Mouse (Mus musculus): ENCODE measurements at regions not wholly inside any gene's neighbourhood (a gene's known extent, or its start where the extent isn't known, plus 50 kb on each side); places are given as distances from the start of the nearest gene placed in this dataset.

DNA sequence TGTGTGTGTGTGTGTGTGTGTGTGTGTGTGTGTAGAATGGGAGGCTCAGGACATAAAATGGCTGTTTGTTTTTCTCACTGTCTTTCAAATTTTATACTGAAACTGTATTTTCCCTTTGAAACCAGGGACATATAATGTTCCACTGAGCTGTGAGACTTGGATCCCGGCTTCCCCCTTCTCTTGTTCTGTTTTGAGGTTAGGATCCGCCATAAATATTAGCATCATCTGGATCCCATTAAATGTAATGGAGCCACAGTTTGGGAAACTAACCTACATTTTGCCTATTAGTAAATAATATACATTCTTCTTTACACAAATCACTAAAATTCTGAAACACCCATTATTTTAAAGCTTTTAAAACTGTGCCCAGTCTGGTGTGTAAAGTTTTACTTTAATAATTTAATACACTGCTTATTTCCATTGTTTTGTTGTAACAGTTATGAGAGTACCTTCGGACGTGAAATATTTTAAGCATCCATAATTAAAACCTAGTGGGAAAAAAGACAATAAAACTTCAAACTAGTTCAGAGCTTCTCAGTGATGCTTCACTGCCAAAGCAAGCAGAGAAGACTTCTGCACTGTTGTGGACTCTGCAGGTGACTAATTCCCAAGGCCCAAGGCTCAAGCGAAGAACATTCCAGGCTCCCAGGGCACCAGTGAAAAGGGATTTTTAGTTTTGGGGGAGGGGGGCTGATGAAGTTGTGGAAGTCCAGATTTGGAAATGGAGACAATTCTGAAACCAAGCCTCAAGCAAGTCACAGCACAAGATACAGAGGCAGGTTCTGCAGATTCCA lies 684.9 kb downstream of the Fat4 start:
- no peak for DNase-seq (ENCODE audit: low spot score in 2 of 2)

DNA sequence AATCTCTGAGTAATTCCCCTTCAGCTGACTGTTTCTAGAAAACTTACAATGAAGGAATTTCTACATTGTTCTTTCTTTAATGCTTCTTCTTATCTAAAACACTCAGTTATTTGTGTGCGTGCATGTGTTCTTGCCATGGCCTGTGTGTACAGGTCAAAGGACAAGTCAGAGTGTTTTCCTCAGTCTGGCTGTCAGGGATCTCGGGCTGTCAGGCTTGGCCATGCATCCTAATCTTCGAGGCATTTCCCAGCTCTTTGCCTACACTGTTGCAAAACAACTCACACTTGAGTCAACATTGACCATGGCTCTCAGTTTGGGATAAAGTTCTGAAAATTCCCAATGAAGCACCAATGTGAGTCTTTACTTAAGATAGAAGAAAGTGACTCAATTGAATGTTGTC lies 688.5 kb downstream of the Fat4 start:
- DNase-seq (ENCODE audit: low spot score in 2 of 2), result no peak

DNA sequence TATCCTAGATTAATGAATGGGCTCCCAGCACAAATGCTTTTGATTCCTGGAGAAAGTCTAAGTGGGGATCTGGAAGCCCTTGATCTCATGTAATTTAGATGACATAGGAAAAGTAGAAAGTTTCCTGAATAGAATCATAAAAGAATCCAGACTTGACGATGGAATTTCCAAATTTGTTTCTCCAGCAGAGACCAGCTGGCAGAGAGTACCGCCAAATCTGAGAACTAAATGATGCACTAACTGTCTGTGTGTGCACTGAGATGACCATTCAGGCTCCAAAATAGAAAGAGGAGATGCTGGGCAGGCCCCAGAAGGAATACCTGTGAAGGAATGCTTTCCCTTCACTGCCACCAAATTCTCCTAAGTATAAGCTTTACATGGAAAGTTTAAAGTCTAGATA lies 704.6 kb downstream of the Fat4 start:
- no peak for DNase-seq (ENCODE audit: low spot score in 2 of 2)

- no peak for DNase-seq (ENCODE audit: low spot score in 2 of 2)
Observed at GRCm38 (mm10) chr3:39592349-39593117, 705.8 kb downstream of the Fat4 start.

DNA sequence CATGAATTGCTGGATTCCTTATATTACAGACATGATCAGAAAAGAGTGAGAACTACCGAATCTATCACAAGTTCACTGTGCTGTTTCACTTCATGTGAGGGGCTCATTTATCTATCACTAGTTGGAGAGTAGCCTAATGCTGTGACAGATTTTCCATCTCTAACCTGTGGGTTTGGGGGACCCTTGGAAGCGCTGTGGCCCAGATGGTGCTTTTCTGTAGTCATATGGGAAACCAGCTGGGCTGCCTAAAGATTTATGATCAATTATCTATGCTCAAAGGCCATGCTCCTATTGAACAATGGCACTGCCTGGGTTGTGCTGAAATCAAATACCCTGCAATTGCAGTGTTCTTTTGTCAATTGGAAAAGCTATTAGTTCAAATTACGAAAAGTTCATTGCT lies 723.2 kb downstream of the Fat4 start:
- no peak for DNase-seq (ENCODE audit: low spot score in 2 of 2)

DNA sequence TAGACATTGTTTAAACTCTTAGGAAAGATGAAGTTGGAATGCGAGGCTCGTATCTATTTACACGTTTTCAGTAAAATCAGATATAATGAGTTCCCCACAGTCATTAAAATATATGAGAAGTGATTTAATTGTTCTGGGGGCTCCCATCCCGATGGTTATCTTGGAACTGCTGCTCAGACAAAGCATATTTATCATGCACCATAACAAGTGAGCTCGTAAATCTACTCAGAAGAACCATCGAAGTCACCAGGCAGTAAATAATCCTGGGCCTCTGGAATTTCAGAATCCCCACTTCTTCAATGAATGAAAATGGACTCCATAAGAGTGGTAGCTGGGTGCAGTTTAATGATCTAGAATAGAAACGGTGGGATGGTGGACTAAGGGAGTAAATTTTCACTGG lies 725.7 kb downstream of the Fat4 start:
- DNase-seq (ENCODE audit: low spot score in 2 of 2), result no peak

DNA sequence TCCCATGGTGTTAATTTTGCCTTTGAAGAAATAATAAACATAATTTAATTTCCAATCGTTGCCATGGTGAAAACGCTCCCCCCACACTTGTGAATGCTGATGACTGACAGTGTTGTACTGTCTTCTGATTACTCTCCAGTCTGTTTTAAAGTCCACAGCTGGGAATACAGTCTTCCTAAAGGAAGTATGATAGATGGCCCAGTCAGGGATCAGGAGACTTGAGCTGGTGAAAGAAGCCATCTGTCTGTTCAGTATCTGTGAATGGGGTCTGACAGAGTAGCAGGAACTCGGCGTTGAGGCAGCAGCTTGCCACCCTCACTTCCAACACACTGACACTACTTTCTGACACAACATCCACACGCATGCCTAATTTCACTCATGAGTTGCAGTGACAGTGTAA lies 751.2 kb downstream of the Fat4 start:
- no peak for DNase-seq (ENCODE audit: low spot score in 2 of 2)

GRCm38 (mm10) chr3:39643194-39643593 lies 756.5 kb downstream of the Fat4 start:
- DNase-seq (ENCODE audit: low spot score in 2 of 2), result no peak

GRCm38 (mm10) chr3:39666817-39667216 lies 780.1 kb downstream of the Fat4 start:
- DNase-seq (ENCODE audit: low spot score in 2 of 2), result no peak

DNA sequence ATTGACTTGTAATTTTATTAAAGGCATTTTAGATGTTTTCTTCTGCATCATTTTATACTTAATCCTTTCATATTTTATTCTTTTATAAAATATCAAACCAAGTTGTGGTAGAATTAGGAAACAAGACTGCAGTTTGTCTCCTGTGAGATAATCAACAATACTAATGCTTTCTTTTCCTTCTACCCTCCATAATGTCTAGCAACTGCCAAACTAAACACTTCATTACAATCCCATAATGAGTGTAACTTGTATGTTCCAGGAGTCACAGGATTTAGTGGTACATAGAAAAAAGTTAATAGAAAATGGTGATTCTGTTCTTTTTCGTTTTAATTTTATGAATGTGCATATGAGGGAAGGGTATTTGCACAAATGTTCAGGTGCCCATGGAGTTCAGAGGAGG lies 782.4 kb downstream of the Fat4 start:
- no peak for DNase-seq (ENCODE audit: low spot score in 2 of 2)

DNA sequence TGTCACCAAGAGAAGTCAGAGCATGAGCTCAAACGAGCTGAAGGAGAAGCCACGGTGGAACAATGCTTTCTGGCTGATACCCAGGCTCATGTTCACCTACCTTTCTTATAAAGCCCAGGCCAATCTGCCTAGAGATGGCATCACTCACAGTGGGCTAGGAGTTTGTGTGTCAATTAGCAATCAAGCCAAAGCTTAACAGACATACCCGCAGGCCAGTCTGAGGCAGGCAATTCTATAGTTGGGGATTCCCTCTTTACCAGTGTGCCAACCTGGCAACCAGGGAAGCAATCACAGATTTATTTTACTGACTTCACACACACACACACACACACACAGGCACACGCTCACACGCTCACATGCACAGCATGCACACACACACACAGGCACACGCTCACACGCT lies 787.3 kb downstream of the Fat4 start:
- no peak for DNase-seq (ENCODE audit: low spot score in 2 of 2)

DNA sequence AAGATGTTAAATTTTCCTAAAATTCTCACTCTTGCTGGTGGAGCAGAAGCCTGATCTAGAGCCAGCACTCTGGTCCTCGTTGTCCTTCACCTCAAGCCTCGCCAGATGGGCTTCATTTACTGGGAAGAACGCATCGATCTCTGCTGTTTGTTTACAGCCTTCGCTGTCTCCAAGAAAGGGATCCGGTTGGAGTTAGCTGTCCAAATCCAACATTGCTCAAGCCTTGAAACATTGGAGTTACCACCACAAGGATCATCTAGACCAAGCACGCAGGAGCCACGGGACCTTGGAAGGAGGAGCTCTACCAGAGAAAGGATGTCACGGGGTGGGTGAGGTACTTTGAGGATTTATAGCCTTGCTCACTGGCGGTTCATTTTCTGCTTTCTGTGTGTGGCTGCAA lies 788.2 kb downstream of the Fat4 start:
- no peak for DNase-seq (ENCODE audit: low spot score in 2 of 2)

DNA sequence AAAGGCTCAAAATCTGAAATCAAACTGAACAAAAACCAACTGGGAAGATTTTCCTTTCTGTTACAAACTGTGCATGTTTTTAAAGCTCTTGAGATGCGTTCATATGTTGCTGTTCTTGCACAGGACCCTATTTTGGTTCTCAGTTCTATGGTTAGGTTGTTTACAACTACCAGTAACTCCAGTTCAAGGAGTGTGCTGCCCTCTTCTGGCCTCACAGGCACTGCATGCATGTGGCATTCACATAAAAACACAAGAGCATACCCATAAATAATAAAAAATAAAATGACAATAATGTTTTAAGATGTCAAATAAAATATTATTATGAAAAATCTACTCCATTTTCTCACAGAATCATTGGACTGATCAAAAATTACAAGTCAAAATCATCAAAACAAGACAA lies 818.9 kb downstream of the Fat4 start:
- no peak for DNase-seq (ENCODE audit: low spot score in 2 of 2)

DNA sequence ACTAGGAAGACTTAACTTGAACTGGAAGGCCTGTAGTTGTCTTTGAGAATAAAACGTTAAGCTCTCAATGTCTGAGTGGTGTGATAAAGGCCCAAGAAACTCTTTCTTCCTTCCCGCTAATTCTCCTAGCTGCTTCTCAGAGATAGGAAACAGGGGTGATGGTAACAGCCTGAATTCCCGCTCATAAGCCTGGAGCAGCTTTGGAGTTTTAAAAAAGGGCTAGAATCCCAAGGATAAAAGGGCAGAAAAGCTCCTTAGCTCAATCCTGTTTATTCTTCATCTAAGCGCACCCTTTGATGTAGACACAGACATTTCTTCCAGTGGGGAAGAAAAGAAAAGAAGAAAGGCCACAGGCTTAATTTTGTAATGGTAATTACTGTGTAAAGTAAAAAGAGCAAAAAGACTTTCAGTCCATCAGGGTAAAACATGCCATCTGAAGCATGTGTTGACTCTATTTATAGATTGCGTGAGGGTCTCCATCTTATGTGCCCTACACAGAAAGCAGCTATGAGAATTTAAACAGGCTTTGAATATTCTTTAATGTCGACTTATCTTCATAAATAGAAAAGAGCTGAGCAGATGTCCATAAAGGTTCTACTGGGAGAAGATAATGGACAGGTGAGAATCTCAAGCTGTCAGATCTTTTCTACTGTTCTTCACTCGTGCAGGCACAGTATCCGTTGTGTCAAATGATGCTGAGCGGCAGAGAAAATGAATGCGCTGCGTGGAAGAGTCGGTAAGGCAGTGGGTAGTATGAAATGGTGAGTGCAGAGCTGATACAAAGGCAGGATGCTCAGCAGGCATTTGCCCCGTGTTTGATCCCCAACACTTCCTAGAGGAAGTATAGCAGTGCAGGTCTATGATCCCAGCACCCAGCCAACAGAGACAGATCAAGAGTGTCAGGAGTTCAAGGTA lies 818.0 kb upstream of the Intu start:
- no peak for DNase-seq (ENCODE audit: low spot score in 2 of 2)

- DNase-seq (ENCODE audit: low spot score in 2 of 2), result no peak
Observed at GRCm38 (mm10) chr3:39714056-39714592, 817.0 kb upstream of the Intu start.

GRCm38 (mm10) chr3:39718946-39719545 lies 812.0 kb upstream of the Intu start:
- no peak for DNase-seq (ENCODE audit: low spot score in 2 of 2)

DNA sequence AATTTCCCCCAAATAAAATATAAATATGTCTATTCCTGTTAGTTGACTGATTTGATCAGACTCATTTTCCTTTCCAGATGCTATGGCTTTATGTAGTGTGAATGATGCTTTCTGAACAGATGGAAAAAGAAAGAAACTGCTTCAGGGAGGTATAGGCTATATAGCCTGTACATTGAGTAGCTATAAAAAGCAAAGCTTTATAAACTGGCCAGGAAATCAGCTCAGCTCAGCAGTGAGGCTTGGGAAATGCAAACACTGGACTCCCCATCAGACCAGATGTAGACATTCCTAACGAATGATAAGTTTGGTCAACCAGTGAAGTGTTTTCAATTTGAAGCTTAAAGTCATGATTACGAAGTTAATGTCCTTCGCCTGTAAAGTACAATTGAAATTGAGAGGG lies 805.3 kb upstream of the Intu start:
- no peak for DNase-seq (ENCODE audit: low spot score in 2 of 2)

DNA sequence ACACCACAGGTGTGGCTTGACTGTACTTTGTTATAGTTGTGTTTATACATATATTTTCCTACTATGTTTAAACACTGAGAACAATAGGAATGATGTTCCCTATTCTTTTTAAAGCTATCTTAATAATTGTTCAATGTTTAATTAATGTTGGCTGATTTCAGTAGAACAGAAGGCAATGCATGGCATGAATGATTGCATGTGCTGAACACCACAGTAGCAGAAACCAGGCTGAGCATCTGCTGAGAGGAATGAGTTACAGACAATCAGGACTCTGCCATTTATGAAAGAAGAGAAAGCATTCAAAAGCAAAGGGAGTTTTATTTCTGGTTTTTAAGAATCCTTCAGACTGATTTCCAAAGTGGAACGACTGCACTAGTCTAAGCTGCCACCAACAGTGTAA lies 794.4 kb upstream of the Intu start:
- DNase-seq (ENCODE audit: low spot score in 2 of 2), result no peak

DNA sequence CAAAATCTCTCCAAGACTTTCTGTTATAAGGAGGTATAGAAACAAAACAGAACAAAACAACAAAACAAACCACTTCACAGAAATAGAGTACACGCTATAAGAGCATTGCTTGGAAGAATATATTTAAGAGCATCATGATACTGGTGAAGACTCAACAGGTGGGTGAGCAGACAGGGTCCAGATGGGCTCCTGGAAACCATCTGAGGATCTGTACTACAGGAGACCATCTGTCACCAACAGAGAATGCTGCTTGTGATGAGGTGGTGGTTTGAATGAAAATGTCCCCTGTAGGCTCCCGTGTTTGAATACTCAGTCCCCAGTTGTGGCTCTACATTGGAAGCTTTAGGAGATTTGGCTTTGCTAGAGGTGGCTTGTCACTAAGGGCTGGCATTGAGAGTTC lies 785.1 kb upstream of the Intu start:
- DNase-seq (ENCODE audit: low spot score in 2 of 2), result peak in 1 of 2 experiments; percentile 2

- DNase-seq (ENCODE audit: low spot score in 2 of 2), result no peak
Observed at GRCm38 (mm10) chr3:39768981-39769568, 762.0 kb upstream of the Intu start.
